Mouse (Mus musculus) hindbrain, embryonic 16.5 days (tissue): ENCODE measurements around the gene Cnot10. TPM values are rescaled to one million over a fixed set of nuclear protein-coding genes. Genes with fewer than 3 reads are reported as not detected.

Source experiments
- ATAC-seq: fragments of 200-750 bp; cut with Nextera tagmentation; 2 replicates; pipeline ENCODE4 v1.8.0; 2017; ENCODE audit warnings: moderate TSS enrichment, moderate library complexity
- H3K27ac ChIP-seq: fragments of 300-500 bp; sonication (generic); 2 replicates; pipeline ENCODE4 v1.5.1; 2014; ENCODE audit warnings: low read depth, mild to moderate bottlenecking, control low read depth, low read length, moderate library complexity
- H3K27me3 ChIP-seq: fragments of 300-500 bp; sonication (generic); replicated peaks from 2 replicates; pipeline ENCODE4 v1.6.1; 2014; ENCODE audit warnings: low read length; ENCODE audit not compliant: control insufficient read depth, insufficient read depth
- H3K36me3 ChIP-seq: fragments of 300-500 bp; sonication (generic); 2 replicates; pipeline ENCODE4 v1.6.1; 2014; ENCODE audit warnings: mild to moderate bottlenecking, low read length, moderate library complexity, mixed read lengths; ENCODE audit not compliant: control insufficient read depth, insufficient read depth
- H3K4me1 ChIP-seq: fragments of 300-500 bp; sonication (generic); 2 replicates; pipeline ENCODE4 v1.6.1; 2014; ENCODE audit warnings: low read depth, low read length; ENCODE audit not compliant: control insufficient read depth, insufficient read depth
- H3K4me2 ChIP-seq: fragments of 300-500 bp; sonication (generic); 2 replicates; pipeline ENCODE4 v1.6.1; 2014; ENCODE audit warnings: mild to moderate bottlenecking, low read length, control low read depth, moderate library complexity
- H3K4me3 ChIP-seq: fragments of 300-500 bp; sonication (generic); 2 replicates; pipeline ENCODE4 v1.5.1; 2014; ENCODE audit warnings: mild to moderate bottlenecking, low read length, control low read depth, moderate library complexity
- H3K9ac ChIP-seq: fragments of 300-500 bp; sonication (generic); 2 replicates; pipeline ENCODE4 v1.6.1; 2014; ENCODE audit warnings: low read depth, mild to moderate bottlenecking, control low read depth, low read length, moderate library complexity
- H3K9me3 ChIP-seq: fragments of 300-500 bp; sonication (generic); 2 replicates; pipeline ENCODE4 v1.6.1; 2014; ENCODE audit warnings: mild to moderate bottlenecking, low read length, moderate library complexity; ENCODE audit not compliant: control insufficient read depth
- WGBS: fragments of 180-500 bp; shearing (Covaris S2); extraction: QIAGEN DNeasy Blood & Tissue Kit; methylation state at CpG from one replicate; pipeline ENCODE4 v1.1.7; 2014; 5-methylcytosine and 5-hydroxymethylcytosine counted together
- polyA plus RNA-seq: library from polyadenylated mRNA; unstranded; fragments of >200 nt; fragmentation: Nextera tagmentation; extraction: Ambion mirVana; gene quantifications from 2 replicates; pipeline ENCODE4 v1.2.1, GENCODE M21; 2015

The Cnot10 gene
- polyA plus RNA-seq, 1 experiment from 2014 or later = 52.1 TPM

DNA sequence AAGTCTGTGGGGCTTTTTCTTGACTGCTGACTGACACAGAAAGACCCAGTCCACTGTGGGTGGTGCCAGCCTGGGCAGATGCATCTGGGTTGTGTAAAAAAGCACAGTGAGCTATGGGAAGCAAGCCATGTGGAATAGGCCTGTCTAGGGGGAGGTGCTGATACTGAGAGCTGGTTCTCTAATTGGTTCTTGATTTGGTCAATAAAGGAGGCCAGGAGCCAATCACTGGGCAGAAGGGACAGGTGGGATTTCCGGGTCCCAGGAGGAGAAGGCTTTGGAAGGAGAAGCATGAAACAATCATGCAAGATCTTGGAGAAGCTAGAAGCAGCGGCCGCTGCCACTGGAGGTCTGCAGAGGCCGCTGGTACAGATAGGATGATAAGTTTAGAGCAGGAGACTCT, 27.4 kb downstream of the Cnot10 start:
- 94% methylated on average over 4 of the region's 4 CpGs for WGBS
- ATAC-seq = no peak
- no peaks in the 10 kb centered on the region for H3K4me1 ChIP-seq
- no peak overlapping the region for H3K4me3 ChIP-seq
- H3K9ac ChIP-seq = no peak overlapping the region
- H3K4me2 ChIP-seq = no peak overlapping the region
- no peaks in the 10 kb centered on the region for H3K9me3 ChIP-seq
- no peaks in the 10 kb centered on the region for H3K27me3 ChIP-seq
- no peak overlapping the region for H3K27ac ChIP-seq
- H3K36me3 ChIP-seq = peaks cover 52% of the 10 kb centered on the region

DNA sequence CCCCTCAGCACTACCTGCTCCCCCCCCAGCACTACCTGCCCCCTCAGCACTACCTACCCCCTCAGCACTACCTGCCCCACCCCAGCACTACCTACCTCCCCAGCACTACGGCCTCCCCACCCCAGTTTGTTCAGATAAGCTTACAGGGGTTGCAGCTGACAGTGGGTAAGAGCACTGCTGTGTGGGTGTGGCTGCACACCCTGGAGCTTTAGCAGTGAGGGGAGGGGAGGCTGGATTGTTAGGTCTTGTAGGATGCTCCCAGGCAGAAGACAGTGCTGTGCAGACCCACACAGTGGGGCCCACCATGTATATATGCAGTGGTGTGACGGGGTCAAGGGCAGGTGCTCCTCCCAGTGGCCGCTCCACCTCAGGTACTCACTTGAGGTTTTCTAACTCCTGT, 29.7 kb downstream of the Cnot10 start:
- H3K27ac ChIP-seq = no peak overlapping the region
- no peak overlapping the region for H3K9ac ChIP-seq
- H3K4me1 ChIP-seq = no peaks in the 10 kb centered on the region
- H3K36me3 ChIP-seq = peaks cover 46% of the 10 kb centered on the region
- ATAC-seq = no peak
- H3K4me3 ChIP-seq = no peak overlapping the region
- no peaks in the 10 kb centered on the region for H3K9me3 ChIP-seq
- no peaks in the 10 kb centered on the region for H3K27me3 ChIP-seq
- 94% methylated on average over 3 of the region's 3 CpGs for WGBS
- no peak overlapping the region for H3K4me2 ChIP-seq

DNA sequence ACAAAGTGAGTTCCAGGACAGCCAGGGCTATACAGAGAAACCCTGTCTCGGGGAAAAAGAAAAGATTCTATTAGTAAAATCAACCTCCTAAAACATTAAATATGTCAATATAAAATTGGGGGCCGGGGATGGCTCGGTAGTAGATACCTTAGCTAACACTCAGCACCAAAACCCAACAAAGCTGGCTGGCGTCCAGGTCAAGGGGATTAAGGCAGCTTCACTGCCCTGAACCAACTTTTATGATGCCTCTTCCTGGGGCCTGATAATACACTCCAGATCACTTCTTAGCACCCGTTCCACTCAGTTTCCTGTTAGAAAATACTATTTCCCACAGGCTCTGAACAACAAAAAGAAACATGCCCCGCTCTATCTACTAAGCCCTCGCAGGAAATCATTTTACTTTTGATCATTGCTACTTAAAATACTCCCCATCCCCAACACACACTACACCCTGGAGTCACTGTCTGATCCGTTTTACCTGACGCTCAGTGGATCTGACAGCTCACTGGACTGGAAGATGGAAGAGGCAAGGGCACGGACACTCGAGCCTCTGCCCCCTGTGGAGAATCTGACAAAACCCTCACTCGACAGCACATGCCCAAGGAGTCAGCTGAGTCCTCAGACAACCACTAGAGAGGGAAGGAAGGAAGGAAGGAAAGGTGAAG, 36.0 kb downstream of the Cnot10 start:
- Histone ChIP-seq H3K9me3 (no peaks in the 10 kb centered on the region), H3K4me2 (no peak overlapping the region), H3K9ac (no peak overlapping the region), H3K36me3 (peaks cover 19% of the 10 kb centered on the region), H3K27me3 (no peaks in the 10 kb centered on the region), H3K4me1 (no peaks in the 10 kb centered on the region), H3K27ac (peak overlapping the region; percentile 39; the same call in 1 of the 2 replicates), H3K4me3 (no peak overlapping the region)
- ATAC-seq = peak; percentile 76
- 61% methylated on average over 12 of the region's 12 CpGs for WGBS

DNA sequence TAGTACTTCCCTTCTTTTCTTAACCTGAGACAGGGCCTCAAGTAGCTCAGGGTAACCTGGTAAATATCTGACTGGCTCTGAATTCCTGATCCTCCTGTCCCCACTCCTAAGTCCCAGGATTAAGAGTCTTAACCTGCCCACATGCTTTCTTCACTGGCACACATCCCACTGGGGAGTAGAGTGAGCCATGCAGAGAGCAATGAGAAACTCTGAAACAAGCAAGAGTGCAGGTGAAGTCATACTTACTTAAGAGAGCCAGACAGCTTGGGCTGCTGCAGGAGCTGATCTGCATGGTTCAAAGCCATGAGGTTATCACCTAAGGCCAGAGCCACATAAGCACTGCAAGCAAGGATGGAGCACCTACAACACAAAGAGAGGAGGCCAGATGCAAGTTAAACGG, 38.9 kb downstream of the Cnot10 start:
- Histone ChIP-seq H3K4me1 (no peaks in the 10 kb centered on the region), H3K9me3 (no peaks in the 10 kb centered on the region), H3K27ac (no peak overlapping the region), H3K4me3 (no peak overlapping the region), H3K27me3 (no peaks in the 10 kb centered on the region), H3K9ac (no peak overlapping the region), H3K4me2 (no peak overlapping the region), H3K36me3 (peaks cover 23% of the 10 kb centered on the region)
- 38% methylated on average over 1 of the region's 1 CpGs for WGBS
- ATAC-seq = no peak

DNA sequence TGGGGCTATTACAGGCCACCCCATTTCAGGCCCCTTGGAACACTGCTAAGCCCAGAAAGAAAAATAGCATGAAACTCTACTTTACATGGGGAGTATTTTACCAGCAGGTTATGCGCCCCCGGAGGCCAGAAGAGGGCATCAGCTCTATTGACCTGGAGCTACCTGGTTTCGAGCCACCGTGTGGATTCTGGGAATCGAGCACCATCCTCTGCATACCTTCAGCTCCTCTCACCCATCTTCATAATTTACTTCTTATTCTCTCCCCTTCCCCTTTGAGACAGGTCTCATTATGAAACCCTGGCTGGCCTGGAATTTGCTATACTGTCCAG, 55.0 kb downstream of the Cnot10 start:
- Histone ChIP-seq H3K4me1 (peaks cover 4% of the 10 kb centered on the region; the same call in 1 of the 2 replicates), H3K36me3 (peaks cover 11% of the 10 kb centered on the region; the same call in 1 of the 2 replicates), H3K9me3 (no peaks in the 10 kb centered on the region), H3K4me3 (no peak overlapping the region), H3K4me2 (no peak overlapping the region), H3K27ac (no peak overlapping the region), H3K27me3 (no peaks in the 10 kb centered on the region), H3K9ac (no peak overlapping the region)
- ATAC-seq = no peak
- WGBS = 34% methylated on average over 5 of the region's 5 CpGs

DNA sequence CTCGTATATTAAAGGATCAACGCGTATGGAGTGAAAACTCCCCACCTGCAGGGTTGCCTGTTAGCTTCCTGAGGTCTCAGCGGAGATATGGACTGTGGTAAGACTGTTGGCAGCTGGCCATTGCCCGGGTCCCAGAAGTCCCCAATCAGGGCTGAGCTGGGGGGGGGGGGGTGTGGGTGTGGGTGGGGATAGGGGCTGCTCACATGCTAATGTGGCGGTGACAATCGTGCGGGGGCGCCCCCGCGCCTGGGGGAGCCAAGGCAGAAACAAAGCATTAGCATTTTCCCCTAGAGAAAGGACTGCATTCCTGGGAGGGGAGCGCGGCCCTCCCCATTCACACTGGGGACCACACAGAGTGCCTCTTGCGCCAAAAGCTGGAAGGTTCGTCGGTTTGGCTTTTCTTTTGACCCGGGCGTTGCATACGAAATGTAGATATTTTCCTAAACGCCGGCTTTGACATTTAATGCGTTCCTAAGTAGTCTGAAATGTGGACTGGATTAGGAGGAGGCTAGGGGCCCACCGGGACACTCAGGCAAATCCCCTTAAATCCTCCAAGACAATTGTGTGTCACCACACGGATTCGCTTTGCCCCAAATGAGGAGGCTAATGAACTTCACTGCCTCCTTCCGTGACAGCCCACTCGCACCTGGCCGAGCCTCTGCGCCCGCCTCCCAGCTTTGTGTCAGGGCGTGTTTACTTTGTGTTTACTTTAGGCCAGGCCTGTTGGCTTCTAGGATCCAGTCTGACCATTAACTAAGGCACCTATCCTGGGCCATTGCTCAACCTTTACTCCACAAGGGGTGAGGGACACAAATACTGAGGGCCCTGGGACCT, 55.6 kb downstream of the Cnot10 start:
- Histone ChIP-seq H3K4me2 (peak overlapping the region; percentile 54), H3K4me3 (peak overlapping the region; percentile 25), H3K9ac (peak overlapping the region; percentile 19), H3K4me1 (peaks cover 4% of the 10 kb centered on the region; the same call in 1 of the 2 replicates), H3K27ac (no peak overlapping the region), H3K27me3 (no peaks in the 10 kb centered on the region), H3K9me3 (no peaks in the 10 kb centered on the region), H3K36me3 (peaks cover 10% of the 10 kb centered on the region; the same call in 1 of the 2 replicates)
- ATAC-seq = peak; percentile 75
- 6% methylated on average over 31 of the region's 31 CpGs for WGBS

DNA sequence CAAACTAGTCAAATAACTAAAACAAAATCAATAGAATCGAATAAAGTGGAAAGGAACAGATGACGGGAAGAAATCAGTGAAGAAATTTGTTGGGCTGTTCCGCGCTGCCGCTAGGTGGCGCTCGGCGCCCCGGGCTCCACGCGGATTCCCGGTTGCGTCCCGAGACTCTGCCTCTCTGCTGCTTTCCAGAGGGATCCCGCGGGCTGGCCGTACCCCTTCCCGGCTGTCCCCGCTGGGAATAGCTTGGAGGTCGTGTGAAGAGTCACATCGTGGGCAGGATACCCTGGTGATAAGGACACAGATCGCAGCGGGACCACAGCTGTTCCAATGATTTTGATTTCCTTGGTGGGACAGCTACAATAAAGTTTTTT, 56.2 kb downstream of the Cnot10 start:
- H3K4me3 ChIP-seq = peak overlapping the region; percentile 25
- no peaks in the 10 kb centered on the region for H3K27me3 ChIP-seq
- peak; percentile 60; the same call in 1 of the 2 replicates for ATAC-seq
- H3K4me1 ChIP-seq = peaks cover 4% of the 10 kb centered on the region; the same call in 1 of the 2 replicates
- peaks cover 8% of the 10 kb centered on the region; the same call in 1 of the 2 replicates for H3K36me3 ChIP-seq
- H3K9ac ChIP-seq = no peak overlapping the region; the same call in 1 of the 2 replicates
- peak overlapping the region; percentile 54 for H3K4me2 ChIP-seq
- no peak overlapping the region for H3K27ac ChIP-seq
- no peaks in the 10 kb centered on the region for H3K9me3 ChIP-seq
- WGBS = 1% methylated on average over 23 of the region's 23 CpGs

DNA sequence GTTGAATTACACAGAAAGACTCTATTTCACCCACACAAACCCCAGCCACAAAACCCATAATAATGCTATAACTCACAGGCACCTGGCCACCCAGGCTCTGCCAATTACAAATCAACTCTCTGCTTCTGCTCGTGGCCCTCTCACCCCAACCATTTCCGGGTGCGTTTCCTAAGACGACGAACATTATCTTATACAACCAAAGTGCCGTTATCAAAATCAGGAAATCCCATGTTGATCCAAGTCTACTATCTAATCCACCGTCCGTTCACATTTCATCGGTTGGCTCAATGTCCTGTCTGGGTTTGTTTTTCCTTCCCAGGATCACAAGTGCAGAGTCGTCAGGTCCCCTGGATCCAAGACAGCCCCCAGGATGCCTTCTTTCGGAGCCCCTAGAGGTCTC, 61.3 kb downstream of the Cnot10 start:
- ATAC-seq = no peak
- no peaks in the 10 kb centered on the region for H3K4me1 ChIP-seq
- 85% methylated on average over 11 of the region's 11 CpGs for WGBS

DNA sequence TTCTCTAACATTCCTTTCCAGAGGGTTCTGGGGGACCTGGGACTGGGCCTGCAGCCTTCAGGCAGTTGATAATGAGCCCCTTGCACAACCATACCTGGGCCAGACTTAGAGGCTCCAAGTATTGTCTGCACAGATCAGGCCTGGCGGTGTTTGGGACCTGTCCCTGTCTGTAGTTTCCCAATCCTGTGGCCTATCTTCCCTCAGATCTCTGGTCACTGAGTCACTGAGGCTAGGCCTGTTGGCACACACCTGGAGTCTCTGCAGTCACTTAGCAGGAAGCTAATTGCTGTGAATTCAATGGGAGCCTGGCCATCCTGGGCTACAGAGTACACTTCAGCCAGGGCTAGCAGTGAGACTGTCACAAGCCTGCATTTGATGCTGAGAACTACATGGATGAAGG, 64.0 kb downstream of the Cnot10 start:
- Histone ChIP-seq H3K9ac (no peak overlapping the region), H3K27me3 (no peaks in the 10 kb centered on the region), H3K4me1 (no peaks in the 10 kb centered on the region), H3K36me3 (no peaks in the 10 kb centered on the region), H3K4me2 (no peak overlapping the region), H3K4me3 (no peak overlapping the region), H3K9me3 (no peaks in the 10 kb centered on the region), H3K27ac (no peak overlapping the region)
- ATAC-seq = no peak
- WGBS = 100% methylated on average over 1 of the region's 1 CpGs

More for the DNA sequence above, 61.3 kb downstream of the Cnot10 start:
- Histone ChIP-seq H3K9me3 (no peaks in the 10 kb centered on the region), H3K27ac (no peak overlapping the region), H3K27me3 (no peaks in the 10 kb centered on the region), H3K9ac (no peak overlapping the region), H3K4me2 (no peak overlapping the region), H3K4me3 (no peak overlapping the region), H3K36me3 (no peaks in the 10 kb centered on the region)
